Mouse (Mus musculus) liver, embryonic 12.5 days (tissue): ENCODE data around the gene Mecr. TPM values are rescaled to one million over a fixed set of nuclear protein-coding genes. Genes with fewer than 3 reads are reported as not detected.
A peak's percentile ranks its signal among the peaks of the same experiment; 100 is the strongest.

Experiments used
- ATAC-seq: fragments of 200-750 bp; cut with Nextera tagmentation; 2 replicates; pipeline ENCODE4 v1.8.0; 2017; ENCODE audit warnings: moderate number of reproducible peaks, mild to moderate bottlenecking, moderate library complexity
- H3K27ac ChIP-seq: fragments of 300-500 bp; sonication (generic); 2 replicates; pipeline ENCODE4 v1.5.1; 2016; ENCODE audit warnings: mild to moderate bottlenecking
- H3K27me3 ChIP-seq: fragments of 300-500 bp; sonication (generic); replicated peaks from 2 replicates; pipeline ENCODE4 v1.6.1; 2016; ENCODE audit warnings: mild to moderate bottlenecking, moderate library complexity
- H3K36me3 ChIP-seq: fragments of 300-500 bp; sonication (generic); 2 replicates; pipeline ENCODE4 v1.6.1; 2016; ENCODE audit warnings: mild to moderate bottlenecking, moderate library complexity
- H3K4me1 ChIP-seq: fragments of 300-500 bp; sonication (generic); 2 replicates; pipeline ENCODE4 v1.6.1; 2016
- H3K4me2 ChIP-seq: fragments of 300-500 bp; sonication (generic); 2 replicates; pipeline ENCODE4 v1.6.1; 2016; ENCODE audit warnings: mild to moderate bottlenecking, moderate library complexity
- H3K4me3 ChIP-seq: fragments of 300-500 bp; sonication (generic); 2 replicates; pipeline ENCODE4 v1.5.1; 2016; ENCODE audit warnings: mild to moderate bottlenecking, moderate library complexity
- H3K9ac ChIP-seq: fragments of 300-500 bp; sonication (generic); 2 replicates; pipeline ENCODE4 v1.6.1; 2016; ENCODE audit warnings: mild to moderate bottlenecking, moderate library complexity
- H3K9me3 ChIP-seq: fragments of 300-500 bp; sonication (generic); replicated peaks from 2 replicates; pipeline ENCODE4 v1.6.1; 2016; ENCODE audit warnings: mild to moderate bottlenecking, moderate library complexity
- WGBS: fragments of 180-500 bp; shearing (Covaris S2); methylation state at CpG from one replicate; pipeline ENCODE4 v1.1.7; 2016; ENCODE audit not compliant: insufficient replicate concordance; 5-methylcytosine and 5-hydroxymethylcytosine counted together
- polyA plus RNA-seq: library from polyadenylated mRNA; unstranded; fragments of >200 nt; fragmentation: Nextera tagmentation; extraction: Ambion mirVana; gene quantifications from 2 replicates; pipeline ENCODE4 v1.2.1, GENCODE M21; 2016

The Mecr gene
- polyA plus RNA-seq, 1 experiment from 2014 or later, result 49.4 TPM

DNA sequence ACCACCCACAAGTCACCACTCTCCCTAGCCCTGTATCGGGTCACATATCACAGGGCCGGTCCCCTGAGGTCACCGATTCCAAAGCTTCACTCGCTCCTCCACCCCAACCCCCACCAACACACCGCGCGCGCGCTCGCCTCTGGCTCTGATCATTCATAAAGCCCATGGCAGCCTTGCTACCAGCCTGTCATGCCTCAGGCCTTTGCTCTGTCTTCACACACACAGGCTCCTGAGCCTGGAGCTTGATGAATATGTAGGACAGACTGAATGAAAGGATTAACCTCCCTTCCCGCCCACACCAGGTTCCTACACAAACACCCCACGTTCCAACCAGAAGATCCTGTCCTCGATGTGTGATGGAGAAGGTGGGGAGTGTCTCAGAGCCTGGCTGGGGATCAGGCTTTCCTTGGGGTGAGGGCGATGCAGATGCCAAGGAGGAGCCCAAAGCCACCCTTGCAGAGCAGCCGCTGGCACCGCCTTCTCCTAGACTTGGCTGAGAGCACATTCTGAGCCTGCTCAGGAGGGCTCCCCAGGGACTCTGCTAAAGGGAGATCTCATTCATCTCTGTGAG, 22.0 kb upstream of the Mecr start:
- no peak overlapping the region for H3K4me2 ChIP-seq
- ATAC-seq, result no peak
- H3K27ac ChIP-seq, result no peak overlapping the region
- WGBS, result 49% methylated on average over 16 of the region's 16 CpGs
- H3K9ac ChIP-seq, result no peak overlapping the region
- no peaks in the 10 kb centered on the region for H3K9me3 ChIP-seq
- no peak overlapping the region for H3K4me3 ChIP-seq
- H3K4me1 ChIP-seq, result peaks cover 30% of the 10 kb centered on the region
- peaks cover 51% of the 10 kb centered on the region for H3K27me3 ChIP-seq
- no peaks in the 10 kb centered on the region for H3K36me3 ChIP-seq

DNA sequence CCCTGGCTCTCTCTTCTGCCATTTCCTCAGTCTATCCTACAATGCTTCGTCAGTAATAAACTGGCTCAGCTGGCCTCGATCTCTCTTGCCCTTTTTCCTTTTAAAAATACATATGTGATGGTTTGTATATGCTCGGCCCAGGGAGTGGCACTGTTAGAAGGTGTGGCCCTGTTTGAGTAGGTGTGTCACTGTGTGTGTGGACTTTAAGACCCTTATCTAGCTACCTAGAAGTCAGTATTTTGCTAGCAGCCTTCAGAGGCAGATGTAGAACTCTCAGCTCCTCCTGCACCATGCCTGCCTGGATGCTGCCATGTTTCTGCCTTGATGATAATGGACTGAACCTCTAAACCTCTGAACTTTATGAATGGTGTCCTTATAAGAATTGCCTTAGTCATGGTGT, 20.7 kb upstream of the Mecr start:
- no peak overlapping the region for H3K4me3 ChIP-seq
- no peaks in the 10 kb centered on the region for H3K9me3 ChIP-seq
- H3K4me2 ChIP-seq, result no peak overlapping the region
- peak; percentile 42; the same call in 1 of the 2 replicates for ATAC-seq
- no peak overlapping the region for H3K9ac ChIP-seq
- no peaks in the 10 kb centered on the region for H3K36me3 ChIP-seq
- H3K27me3 ChIP-seq, result peaks cover 61% of the 10 kb centered on the region
- no peak overlapping the region for H3K27ac ChIP-seq
- peaks cover 42% of the 10 kb centered on the region for H3K4me1 ChIP-seq
- WGBS, result 49% methylated on average over 3 of the region's 3 CpGs

DNA sequence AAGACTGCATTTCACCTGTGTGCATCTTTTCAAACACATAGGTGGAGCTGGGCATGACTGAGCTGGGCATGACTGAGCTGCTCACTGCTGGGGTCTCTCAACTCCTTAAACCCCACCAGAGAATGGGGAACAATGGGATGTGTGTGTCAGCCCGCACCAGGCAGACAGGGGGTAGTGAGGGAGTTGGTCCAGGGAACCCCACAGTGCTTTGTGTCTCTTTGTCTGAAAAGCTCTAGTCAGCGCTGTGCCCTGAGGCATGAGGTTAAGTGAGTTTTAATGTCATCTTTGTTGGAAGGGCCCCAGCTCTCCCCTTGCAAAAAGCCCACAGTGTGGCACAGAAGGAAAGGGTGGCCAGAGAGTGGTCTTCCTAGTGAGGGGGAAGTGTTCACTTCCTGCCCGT, 18.3 kb upstream of the Mecr start:
- peaks cover 59% of the 10 kb centered on the region for H3K4me1 ChIP-seq
- no peak overlapping the region for H3K9ac ChIP-seq
- H3K27me3 ChIP-seq, result peaks cover 45% of the 10 kb centered on the region
- H3K4me2 ChIP-seq, result no peak overlapping the region
- no peak overlapping the region for H3K4me3 ChIP-seq
- ATAC-seq, result no peak
- no peaks in the 10 kb centered on the region for H3K9me3 ChIP-seq
- H3K36me3 ChIP-seq, result no peaks in the 10 kb centered on the region
- 55% methylated on average over 3 of the region's 3 CpGs for WGBS
- H3K27ac ChIP-seq, result no peak overlapping the region

DNA sequence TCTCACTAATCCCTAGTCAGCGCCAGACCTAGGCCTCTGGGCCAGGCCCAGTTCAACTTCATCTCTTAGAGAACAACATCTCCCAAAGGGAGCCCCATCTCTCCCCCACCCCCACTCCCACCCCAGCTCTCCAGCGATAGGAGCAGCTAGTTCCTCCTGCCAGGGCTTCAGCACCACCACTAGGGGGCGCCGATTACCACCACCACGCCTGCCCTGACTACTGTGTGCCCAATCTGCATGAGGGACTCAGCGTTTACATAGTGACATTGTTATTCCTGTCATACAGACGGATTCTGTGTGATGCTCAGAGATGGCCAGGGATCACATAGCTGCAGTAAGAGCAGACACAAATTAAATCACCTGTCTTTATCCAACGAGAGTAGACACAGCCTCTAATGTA, 17.4 kb upstream of the Mecr start:
- Histone ChIP-seq H3K27me3 (peaks cover 36% of the 10 kb centered on the region), H3K4me3 (no peak overlapping the region), H3K4me1 (peaks cover 68% of the 10 kb centered on the region), H3K4me2 (no peak overlapping the region), H3K9ac (no peak overlapping the region), H3K9me3 (no peaks in the 10 kb centered on the region), H3K36me3 (no peaks in the 10 kb centered on the region), H3K27ac (no peak overlapping the region)
- WGBS, result 22% methylated on average over 8 of the region's 8 CpGs
- no peak for ATAC-seq

DNA sequence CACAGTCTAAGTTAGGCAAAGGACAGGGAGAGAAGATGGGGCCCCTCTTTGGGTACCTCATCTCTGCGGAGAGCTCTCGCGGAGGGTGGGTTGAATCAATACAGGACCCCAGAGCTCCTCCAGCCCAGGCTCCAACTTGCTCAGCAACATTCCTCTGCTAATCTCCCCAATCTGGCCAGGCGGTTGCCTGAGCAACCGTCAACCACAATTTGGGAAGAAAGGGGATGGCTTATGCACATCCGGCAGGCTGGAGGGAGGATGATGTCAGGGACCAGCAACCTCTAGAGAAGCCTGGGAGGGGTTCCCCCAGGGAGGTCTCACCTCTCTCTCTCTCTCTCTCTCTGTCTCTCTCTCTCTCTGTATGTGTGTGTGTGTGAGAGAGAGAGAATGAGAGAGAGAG, 16.4 kb upstream of the Mecr start:
- no peak for ATAC-seq
- Histone ChIP-seq H3K4me3 (no peak overlapping the region), H3K9me3 (no peaks in the 10 kb centered on the region), H3K9ac (no peak overlapping the region), H3K27ac (no peak overlapping the region), H3K36me3 (no peaks in the 10 kb centered on the region), H3K27me3 (peaks cover 26% of the 10 kb centered on the region), H3K4me1 (peaks cover 78% of the 10 kb centered on the region), H3K4me2 (no peak overlapping the region)
- WGBS, result 17% methylated on average over 6 of the region's 6 CpGs

DNA sequence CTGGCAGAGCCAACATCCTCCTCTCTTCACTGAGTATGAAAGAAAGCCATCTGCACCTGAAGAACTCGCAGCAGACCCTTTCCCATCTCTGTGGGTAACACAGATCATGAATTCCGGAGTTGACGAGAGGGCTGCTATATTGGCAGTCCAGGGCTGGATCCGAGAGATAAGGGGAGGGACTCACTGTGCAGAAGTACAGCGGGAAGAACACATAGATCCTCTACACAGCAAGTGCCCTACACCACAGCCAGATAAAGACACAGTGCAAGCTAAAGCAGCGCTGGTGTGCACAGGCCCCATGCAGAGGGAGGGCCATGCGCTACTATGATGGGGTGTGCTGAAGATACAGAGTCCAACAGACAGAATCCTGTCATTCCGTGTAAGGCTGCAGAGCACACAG, 14.1 kb upstream of the Mecr start:
- no peaks in the 10 kb centered on the region for H3K36me3 ChIP-seq
- H3K4me1 ChIP-seq, result peaks cover 86% of the 10 kb centered on the region
- WGBS, result 34% methylated on average over 8 of the region's 8 CpGs
- H3K4me3 ChIP-seq, result no peak overlapping the region
- H3K27me3 ChIP-seq, result peaks cover 36% of the 10 kb centered on the region
- H3K4me2 ChIP-seq, result peak overlapping the region; percentile 57
- peak overlapping the region; percentile 5; the same call in 1 of the 2 replicates for H3K9ac ChIP-seq
- H3K9me3 ChIP-seq, result no peaks in the 10 kb centered on the region
- ATAC-seq, result peak; percentile 91
- peak overlapping the region; percentile 74 for H3K27ac ChIP-seq

DNA sequence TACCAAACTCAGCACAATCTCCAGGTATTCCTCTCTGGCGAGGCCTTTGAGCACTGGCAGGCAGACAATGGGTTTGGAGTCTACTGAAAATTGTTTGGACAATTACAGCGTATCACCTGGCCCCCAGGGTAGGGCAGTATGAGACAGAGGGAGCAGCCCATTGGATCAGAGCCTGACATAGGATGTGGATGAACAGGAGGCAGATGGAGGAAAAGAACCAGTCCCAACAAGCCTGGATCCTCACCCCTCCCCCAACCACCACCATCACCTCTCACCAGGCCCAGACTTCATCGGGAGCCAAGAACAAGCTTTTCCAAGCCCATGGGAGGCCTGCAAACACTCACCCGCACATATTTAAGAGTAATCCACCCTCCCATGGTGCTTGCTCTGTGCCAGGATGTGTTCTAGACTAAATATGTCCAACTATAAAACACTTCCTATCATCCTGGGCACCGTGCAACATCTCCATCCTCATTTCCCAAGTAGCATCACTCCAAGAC, 11.7 kb upstream of the Mecr start:
- no peak overlapping the region for H3K9ac ChIP-seq
- ATAC-seq, result no peak
- 69% methylated on average over 5 of the region's 5 CpGs for WGBS
- no peak overlapping the region for H3K4me2 ChIP-seq
- H3K36me3 ChIP-seq, result no peaks in the 10 kb centered on the region
- peaks cover 48% of the 10 kb centered on the region for H3K27me3 ChIP-seq
- no peak overlapping the region for H3K4me3 ChIP-seq
- no peaks in the 10 kb centered on the region for H3K9me3 ChIP-seq
- peaks cover 97% of the 10 kb centered on the region for H3K4me1 ChIP-seq
- no peak overlapping the region for H3K27ac ChIP-seq

DNA sequence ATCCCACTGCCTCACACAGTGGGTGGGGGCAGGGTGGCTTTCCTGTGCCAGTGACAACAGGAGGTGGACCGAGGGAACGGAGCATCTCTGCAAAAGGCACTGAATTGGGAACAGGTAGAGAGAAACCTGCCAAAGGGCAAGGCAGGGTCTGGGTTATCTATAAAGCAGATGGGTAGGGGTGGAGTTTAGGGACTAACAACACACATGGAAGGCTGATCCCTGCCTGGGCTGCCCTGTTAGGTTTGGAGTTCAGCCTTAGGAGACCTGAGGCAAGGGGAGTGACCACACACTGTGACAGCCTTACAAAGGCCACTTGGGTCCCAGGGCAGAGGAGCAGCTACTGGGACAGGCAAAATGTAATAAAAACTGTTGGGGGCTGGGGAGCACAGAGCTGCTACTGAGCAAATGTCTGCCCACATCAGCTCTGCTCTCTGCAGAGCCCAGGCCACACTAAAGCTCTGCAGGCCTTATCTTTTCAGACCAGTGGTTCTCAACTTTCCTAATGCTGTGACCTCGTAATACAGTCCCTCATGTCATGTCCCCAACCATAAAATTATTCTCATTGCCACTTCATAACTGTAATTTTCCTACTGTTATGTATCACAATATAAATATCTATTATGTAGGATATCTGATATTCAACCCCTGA, 10.4 kb upstream of the Mecr start:
- Histone ChIP-seq H3K4me1 (peaks cover 97% of the 10 kb centered on the region), H3K27me3 (peaks cover 51% of the 10 kb centered on the region), H3K9ac (no peak overlapping the region), H3K36me3 (no peaks in the 10 kb centered on the region), H3K4me2 (peak overlapping the region; percentile 43), H3K4me3 (no peak overlapping the region), H3K27ac (peak overlapping the region; percentile 52), H3K9me3 (no peaks in the 10 kb centered on the region)
- peak; percentile 38; the same call in 1 of the 2 replicates for ATAC-seq
- WGBS, result 32% methylated on average over 3 of the region's 3 CpGs

DNA sequence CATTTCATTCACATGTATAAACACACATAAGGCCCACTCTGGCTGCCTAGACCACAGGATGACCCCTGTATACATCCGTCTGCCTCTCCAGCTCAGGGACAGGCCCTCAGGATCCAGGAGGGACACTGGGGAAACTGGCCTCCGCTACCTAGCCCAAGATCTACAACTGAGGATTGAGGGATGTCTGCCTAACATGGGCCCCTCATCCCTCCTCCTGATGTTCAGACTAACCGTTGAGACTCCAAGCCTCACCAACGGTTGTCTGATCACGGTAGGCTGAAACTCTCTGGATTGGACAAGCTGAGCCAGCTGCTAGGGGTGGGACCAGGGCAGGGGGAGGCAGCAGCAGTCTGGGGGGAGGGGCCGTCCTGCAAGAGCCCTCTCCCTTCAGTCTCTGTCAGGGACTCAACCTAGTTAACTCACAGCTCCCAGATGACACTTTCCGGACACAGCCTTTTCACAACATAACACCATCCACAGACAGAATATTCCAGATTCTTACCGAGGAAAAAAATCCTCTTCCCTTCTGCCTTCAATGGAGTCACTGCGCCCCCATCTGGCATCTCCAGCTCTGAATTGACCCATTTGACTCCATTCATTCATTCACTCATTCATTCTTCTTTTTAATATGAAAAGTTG, 9.2 kb upstream of the Mecr start:
- H3K4me1 ChIP-seq, result peaks cover 93% of the 10 kb centered on the region
- H3K4me2 ChIP-seq, result peak overlapping the region; percentile 16
- no peak overlapping the region for H3K4me3 ChIP-seq
- ATAC-seq, result no peak
- H3K9me3 ChIP-seq, result no peaks in the 10 kb centered on the region
- H3K36me3 ChIP-seq, result no peaks in the 10 kb centered on the region
- peaks cover 63% of the 10 kb centered on the region for H3K27me3 ChIP-seq
- no peak overlapping the region for H3K9ac ChIP-seq
- H3K27ac ChIP-seq, result 0 out of 2 replicates have a peak overlapping the region, but pooled peaks have one; percentile 13
- WGBS, result 29% methylated on average over 9 of the region's 9 CpGs

DNA sequence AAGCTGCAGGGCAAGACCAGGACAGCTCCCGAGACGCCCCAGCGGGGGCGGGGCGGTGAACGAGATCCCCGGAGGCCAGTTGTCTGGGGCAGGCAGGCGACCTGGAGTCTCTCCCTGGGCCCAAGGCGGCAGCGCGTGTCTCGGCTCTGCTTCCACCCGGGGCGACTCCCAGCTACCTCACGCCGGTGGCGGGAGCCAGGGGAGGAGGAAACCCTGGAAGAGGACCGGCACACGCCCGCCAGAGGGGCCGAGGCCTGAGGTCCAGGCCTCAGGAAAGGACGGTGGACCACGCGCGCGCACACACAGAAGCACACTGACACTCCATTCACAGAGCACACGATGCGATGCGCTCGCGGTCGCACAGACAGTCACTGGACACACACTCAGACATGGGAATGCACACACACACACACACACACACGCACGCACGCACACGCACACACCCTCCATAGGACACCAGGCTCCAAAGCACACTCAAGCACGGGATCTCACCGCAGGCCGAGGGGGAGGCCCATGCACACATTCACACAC, 6.9 kb upstream of the Mecr start:
- H3K4me2 ChIP-seq, result peak overlapping the region; percentile 91
- H3K27ac ChIP-seq, result no peak overlapping the region
- H3K4me1 ChIP-seq, result peaks cover 70% of the 10 kb centered on the region
- no peaks in the 10 kb centered on the region for H3K9me3 ChIP-seq
- peaks cover 86% of the 10 kb centered on the region for H3K27me3 ChIP-seq
- 6% methylated on average over 39 of the region's 39 CpGs for WGBS
- no peak for ATAC-seq
- peak overlapping the region; percentile 64 for H3K4me3 ChIP-seq
- H3K36me3 ChIP-seq, result no peaks in the 10 kb centered on the region
- peak overlapping the region; percentile 71 for H3K9ac ChIP-seq

DNA sequence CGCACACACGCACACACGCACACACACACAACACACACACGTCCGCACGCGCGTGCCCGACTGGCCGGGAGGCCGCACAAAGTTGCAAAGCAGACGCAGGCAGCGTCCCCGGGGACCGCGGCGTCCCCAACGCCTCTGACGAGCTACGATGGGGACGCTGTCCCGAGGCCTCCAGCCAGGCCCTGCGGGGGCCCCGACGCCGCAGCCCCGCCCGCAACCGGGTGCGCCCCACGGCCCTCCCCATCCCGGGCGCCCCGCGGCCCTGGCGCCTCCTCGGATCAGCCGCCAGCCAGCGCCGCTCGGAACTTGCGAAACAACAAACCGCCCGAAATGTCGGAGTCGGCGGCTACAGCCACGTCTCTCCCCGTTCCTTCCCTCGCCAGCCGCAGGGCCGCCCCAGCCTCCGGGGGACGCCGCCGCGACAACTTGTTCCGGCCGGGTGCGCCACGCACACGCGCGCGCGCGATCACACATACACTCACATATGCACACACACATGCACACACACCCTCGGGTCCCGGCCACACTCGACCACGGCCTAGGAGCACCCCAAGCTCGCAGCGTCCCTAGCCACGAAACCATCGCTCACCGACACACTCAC, 6.3 kb upstream of the Mecr start:
- under 1% methylated on average over 70 of the region's 76 CpGs for WGBS
- Histone ChIP-seq H3K27me3 (peaks cover 92% of the 10 kb centered on the region), H3K9ac (peak overlapping the region; percentile 71), H3K4me1 (peaks cover 65% of the 10 kb centered on the region), H3K36me3 (no peaks in the 10 kb centered on the region), H3K9me3 (no peaks in the 10 kb centered on the region), H3K4me3 (peak overlapping the region; percentile 64), H3K27ac (no peak overlapping the region), H3K4me2 (peak overlapping the region; percentile 91)
- ATAC-seq, result no peak
